Mouse (Mus musculus): ENCODE data around the gene Zfp553.

DNA sequence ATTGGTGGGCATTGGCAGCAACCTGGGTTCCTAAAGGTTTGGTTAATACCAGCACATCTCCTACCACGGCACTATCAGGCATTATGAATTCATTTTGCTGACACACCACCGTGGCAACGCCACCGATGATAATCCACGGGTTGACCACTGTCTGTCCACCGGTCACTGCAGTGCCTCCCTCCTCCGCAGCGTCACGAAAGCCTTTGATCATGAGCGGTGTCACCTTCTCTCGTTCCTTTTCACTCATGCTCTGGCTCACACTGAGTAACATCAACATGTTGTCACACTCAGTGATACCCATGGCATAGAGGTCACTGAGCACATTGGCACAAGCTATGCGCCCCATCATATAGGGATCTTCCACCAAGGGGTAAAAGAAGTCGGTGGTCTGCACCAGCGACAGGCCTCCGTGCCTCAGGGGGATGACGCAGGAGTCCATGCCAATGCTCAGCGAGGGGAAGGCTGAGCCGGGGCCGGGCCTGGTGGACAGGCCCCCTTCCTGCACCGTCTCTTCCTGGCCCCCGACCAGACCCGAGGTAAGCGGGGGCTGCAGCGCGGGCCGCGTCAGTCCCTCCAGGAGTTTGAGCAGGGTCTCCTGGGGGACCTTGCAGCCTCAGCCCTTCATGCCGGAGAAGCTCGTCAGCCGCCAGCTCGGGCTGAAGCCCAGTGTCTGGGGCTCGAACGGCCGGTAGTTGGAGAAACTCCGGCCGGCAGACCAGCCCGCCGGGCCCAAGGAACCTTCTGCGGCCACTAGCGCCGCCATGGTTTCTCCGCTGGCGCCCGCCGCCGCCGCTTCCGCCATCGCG, 40.5 kb downstream of the Zfp553 start:
- TF ChIP-seq GATA1 (IDR thresholded peaks at IDR 0.05; ENCODE audit: borderline replicate concordance, low read length) (no peak), FLI1 (IDR thresholded peaks at IDR 0.05; ENCODE audit: low read length) (no peak)

Measured in megakaryocyte, embryonic 14.5 days (primary cell).